Mouse (Mus musculus): ENCODE results near the gene Pacrg. TPM values are rescaled to one million over a fixed set of nuclear protein-coding genes. Genes with fewer than 3 reads are reported as not detected.

Pacrg gene
- total RNA-seq, 2 experiments from 2014 or later: 22.9 to 24.3 TPM

- no peak for TF ChIP-seq CTCF (conservative IDR thresholded peaks at IDR 0.05)
- peak in 1 of 2 experiments; percentile 8 for DNase-seq (ENCODE audit: low spot score in 2 of 2)
- H3K4me3 ChIP-seq: no peak overlapping the region
- peak overlapping the region; percentile 91 for H3K27ac ChIP-seq
Measured at GRCm38 (mm10) chr17:10406311-10406710, 433.8 kb downstream of the Pacrg start.

GRCm38 (mm10) chr17:10405906-10406305 lies 434.2 kb downstream of the Pacrg start:
- Histone ChIP-seq H3K27ac (peak overlapping the region; percentile 91), H3K4me3 (no peak overlapping the region)
- TF ChIP-seq CTCF (conservative IDR thresholded peaks at IDR 0.05): no peak
- peak in 1 of 2 experiments; percentile 6 for DNase-seq (ENCODE audit: low spot score in 2 of 2)

GRCm38 (mm10) chr17:10403186-10403585 lies 436.9 kb downstream of the Pacrg start:
- DNase-seq (ENCODE audit: low spot score in 2 of 2): peak in 1 of 2 experiments; percentile 4
- no peak overlapping the region for H3K4me3 ChIP-seq
- no peak for TF ChIP-seq CTCF (conservative IDR thresholded peaks at IDR 0.05)
- peak overlapping the region; percentile 91 for H3K27ac ChIP-seq

DNA sequence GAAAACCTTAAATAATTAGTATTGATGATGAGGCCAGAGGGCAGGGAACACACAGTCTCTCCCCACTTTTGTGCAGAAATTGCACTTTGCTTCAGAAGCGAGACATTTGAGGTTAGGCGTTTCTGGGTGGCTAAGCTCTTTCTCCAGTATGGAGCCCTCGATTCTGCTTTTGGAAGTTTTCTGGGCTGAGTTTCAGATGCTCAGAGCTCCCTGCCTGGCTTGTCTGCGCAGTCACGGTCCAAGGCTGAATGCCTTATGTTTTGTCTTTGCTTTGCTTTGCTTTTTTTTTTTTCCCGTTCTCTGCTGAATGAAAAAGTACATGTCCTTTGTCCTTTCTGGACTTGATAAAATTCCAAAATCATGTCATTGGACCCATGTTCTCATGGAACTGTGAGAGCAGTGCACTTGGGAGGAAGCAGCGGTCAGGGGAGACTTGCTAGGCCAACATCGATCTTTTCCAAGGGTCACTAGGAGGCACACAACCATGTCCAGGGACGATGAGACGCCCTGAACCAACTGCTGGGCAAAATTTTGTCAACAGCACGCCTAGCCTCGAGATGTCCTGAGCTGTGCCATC lies 438.0 kb downstream of the Pacrg start:
- Histone ChIP-seq H3K4me3 (no peak overlapping the region), H3K27ac (peak overlapping the region; percentile 91)
- TF ChIP-seq CTCF (conservative IDR thresholded peaks at IDR 0.05): no peak
- peak in 1 of 2 experiments; percentile 6 for DNase-seq (ENCODE audit: low spot score in 2 of 2)

GRCm38 (mm10) chr17:10401529-10401928 lies 438.6 kb downstream of the Pacrg start:
- H3K4me3 ChIP-seq: no peak overlapping the region
- no peak for DNase-seq (ENCODE audit: low spot score in 2 of 2)
- no peak for TF ChIP-seq CTCF (conservative IDR thresholded peaks at IDR 0.05)
- peak overlapping the region; percentile 91 for H3K27ac ChIP-seq

DNA sequence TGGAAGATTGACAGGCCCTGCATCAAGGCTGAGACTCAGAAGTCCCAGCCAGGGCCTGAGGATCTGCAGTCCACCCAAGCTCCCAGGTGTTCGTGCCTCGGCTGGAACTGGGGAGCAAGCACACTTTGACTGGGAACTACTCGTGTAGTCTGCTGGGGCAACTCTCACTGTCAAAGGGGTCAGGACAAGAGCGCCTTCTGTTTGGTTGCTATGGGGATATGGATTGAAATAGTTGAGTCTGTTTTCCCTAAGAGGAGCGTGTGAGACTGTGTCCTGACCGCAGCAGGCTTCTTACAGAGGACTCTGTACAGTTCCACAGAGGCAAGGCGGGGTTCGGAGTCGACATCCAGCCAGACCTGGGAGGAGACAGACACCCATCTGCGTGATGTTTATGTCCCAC lies 440.4 kb downstream of the Pacrg start:
- H3K4me3 ChIP-seq: no peak overlapping the region
- no peak for TF ChIP-seq CTCF (conservative IDR thresholded peaks at IDR 0.05)
- H3K27ac ChIP-seq: peak overlapping the region; percentile 91
- DNase-seq (ENCODE audit: low spot score in 2 of 2): peak in 1 of 2 experiments; percentile 8

DNA sequence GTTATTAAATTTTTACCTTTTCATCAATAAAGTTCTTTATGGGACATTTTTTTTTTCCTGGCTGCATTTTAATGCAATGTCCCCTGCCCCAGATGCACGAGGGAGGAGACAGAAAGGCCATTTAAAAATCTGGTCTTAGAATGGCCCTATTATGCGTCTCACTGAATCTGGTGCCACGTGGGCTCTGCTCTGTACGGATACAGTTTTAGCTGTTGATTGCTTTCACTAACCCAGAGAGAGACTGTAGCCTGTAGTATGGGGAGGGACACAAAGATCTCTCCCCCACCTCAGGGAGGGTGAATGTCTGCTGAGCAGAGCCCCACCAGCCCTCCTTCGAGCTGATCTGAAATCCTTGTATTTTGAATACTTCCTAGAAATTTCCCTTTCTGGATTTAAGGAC lies 441.2 kb downstream of the Pacrg start:
- no peak overlapping the region for H3K4me3 ChIP-seq
- TF ChIP-seq CTCF (conservative IDR thresholded peaks at IDR 0.05): no peak
- H3K27ac ChIP-seq: peak overlapping the region; percentile 91
- DNase-seq (ENCODE audit: low spot score in 2 of 2): peak in 1 of 2 experiments; percentile 6

DNA sequence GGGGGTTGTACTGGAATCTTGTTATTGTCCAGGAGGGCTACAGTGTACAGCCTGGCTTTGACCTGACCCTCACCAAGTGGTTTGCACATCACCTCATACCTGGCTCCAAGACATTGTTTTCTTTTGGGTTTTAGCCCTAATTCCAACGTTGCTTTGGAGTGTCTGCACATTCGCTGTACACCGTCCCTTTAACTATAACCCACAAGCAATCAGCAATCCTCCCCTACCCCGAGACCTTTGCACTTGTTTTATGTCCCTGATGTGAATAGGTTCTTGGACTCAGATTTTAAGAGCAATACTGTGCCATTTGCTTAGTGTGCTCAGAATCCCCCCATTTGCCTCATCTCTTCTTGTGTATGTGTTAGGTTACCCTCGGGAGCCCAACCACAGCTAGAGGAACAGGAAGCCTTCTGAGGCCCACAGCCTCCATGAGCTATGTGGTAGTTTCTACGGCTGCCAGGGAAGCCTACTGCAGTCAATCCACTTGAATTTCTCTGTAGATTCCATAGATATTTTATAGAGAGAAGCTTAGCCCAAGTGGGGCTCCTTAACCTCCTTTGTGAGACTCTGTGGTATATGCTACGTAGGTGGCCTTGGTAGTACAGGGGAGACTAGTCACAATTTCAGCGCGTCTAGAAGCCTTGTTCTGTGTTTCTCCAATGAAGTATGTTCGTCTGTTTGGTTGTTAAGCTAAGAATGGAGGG lies 442.0 kb downstream of the Pacrg start:
- TF ChIP-seq CTCF (conservative IDR thresholded peaks at IDR 0.05): no peak
- Histone ChIP-seq H3K27ac (peak overlapping the region; percentile 91), H3K4me3 (no peak overlapping the region)
- peak in 1 of 2 experiments; percentile 8 for DNase-seq (ENCODE audit: low spot score in 2 of 2)

GRCm38 (mm10) chr17:10397336-10397735 lies 442.8 kb downstream of the Pacrg start:
- Histone ChIP-seq H3K4me3 (no peak overlapping the region), H3K27ac (peak overlapping the region; percentile 91)
- TF ChIP-seq CTCF (conservative IDR thresholded peaks at IDR 0.05): no peak
- peak in 1 of 2 experiments; percentile 8 for DNase-seq (ENCODE audit: low spot score in 2 of 2)

- Histone ChIP-seq H3K27ac (peak overlapping the region; percentile 91), H3K4me3 (no peak overlapping the region)
- peak in 1 of 2 experiments; percentile 10 for DNase-seq (ENCODE audit: low spot score in 2 of 2)
- no peak for TF ChIP-seq CTCF (conservative IDR thresholded peaks at IDR 0.05)
Measured at GRCm38 (mm10) chr17:10396863-10397262, 443.2 kb downstream of the Pacrg start.

- peak; percentile 32 for TF ChIP-seq CTCF (conservative IDR thresholded peaks at IDR 0.05)
- Histone ChIP-seq H3K27ac (peak overlapping the region; percentile 83), H3K4me3 (no peak overlapping the region)
- DNase-seq (ENCODE audit: low spot score in 2 of 2): peak; percentile 52 to 82
Measured at GRCm38 (mm10) chr17:10394855-10395254, 445.3 kb downstream of the Pacrg start.

- H3K4me3 ChIP-seq: no peak overlapping the region
- no peak for DNase-seq (ENCODE audit: low spot score in 2 of 2)
- TF ChIP-seq CTCF (conservative IDR thresholded peaks at IDR 0.05): no peak
- H3K27ac ChIP-seq: peak overlapping the region; percentile 88
Measured at GRCm38 (mm10) chr17:10393766-10394165, 446.3 kb downstream of the Pacrg start.

DNA sequence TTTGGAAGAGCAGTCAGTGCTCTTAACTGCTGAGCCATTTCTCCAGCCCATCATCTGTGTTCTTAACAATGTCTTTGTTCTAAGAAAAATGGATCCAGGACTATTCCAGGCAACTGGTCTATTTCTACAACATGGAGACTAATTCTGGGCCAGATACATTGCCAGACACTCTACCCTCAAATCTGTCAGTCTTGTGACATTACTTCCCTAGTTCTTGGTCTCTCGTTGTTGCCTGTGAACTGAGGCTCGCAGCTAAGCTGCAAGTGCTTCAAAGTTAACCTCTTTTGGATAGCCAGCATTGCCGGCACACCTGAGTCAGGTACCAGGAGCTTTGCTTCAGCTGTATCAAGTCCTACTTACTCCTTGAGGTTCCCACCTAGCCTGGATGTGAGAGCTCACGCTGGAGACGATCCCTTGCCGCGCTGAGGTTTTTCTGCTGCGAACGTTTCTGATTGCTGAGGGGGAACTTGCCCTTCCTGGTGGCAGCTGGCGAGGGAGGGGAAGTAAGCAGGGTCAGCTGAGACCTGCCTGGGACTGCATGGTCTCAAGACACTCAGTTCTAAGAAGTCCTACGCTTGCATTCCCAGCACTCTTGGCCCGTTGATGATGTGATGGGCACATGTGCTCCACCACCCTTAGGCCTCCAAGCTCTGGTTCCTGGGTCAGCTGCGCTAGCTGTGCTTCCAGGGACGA lies 447.6 kb downstream of the Pacrg start:
- Histone ChIP-seq H3K4me3 (no peak overlapping the region), H3K27ac (peak overlapping the region; percentile 89)
- no peak for DNase-seq (ENCODE audit: low spot score in 2 of 2)
- TF ChIP-seq CTCF (conservative IDR thresholded peaks at IDR 0.05): no peak
